Mouse (Mus musculus): Measurements from ENCODE around the gene Fam129b. TPM values are rescaled to one million over a fixed set of nuclear protein-coding genes. Genes with fewer than 3 reads are reported as not detected.

Fam129b gene
- 103 and 111 TPM in 2 replicates for polyA plus RNA-seq (2015; fragmentation: Nextera tagmentation; extraction: Ambion mirVana)

GRCm38 (mm10) chr2:32875675-32876489 lies at the start of gene Fam129b:
TSS of gene Fam129b (plus strand) at chr2:32876114.
- Histone ChIP-seq H3K27ac (replicated peaks) (peak within 1 kb of the TSS; percentile 87), H3K9ac (peak within 1 kb of the TSS; percentile 86), H3K4me3 (replicated peaks) (peak within 1 kb of the TSS; percentile 80), H3K27me3 (no peaks in the 10 kb centered on the region), H3K4me2 (replicated peaks) (peak within 1 kb of the TSS; percentile 74), H3K36me3 (no peaks in the 10 kb centered on the region), H3K9me3 (replicated peaks) (no peaks in the 10 kb centered on the region), H3K4me1 (peaks cover 61% of the 10 kb centered on the region)
- ATAC-seq (ENCODE audit: insufficient number of reproducible peaks, low FRiP score, low TSS enrichment, low read depth), result peak; percentile 91
- WGBS, result under 1% methylated on average over 59 of the region's 68 CpGs

- H3K9ac ChIP-seq, result no peak overlapping the region
- WGBS, result 70% methylated on average over 11 of the region's 11 CpGs
- H3K4me3 ChIP-seq (replicated peaks), result no peak overlapping the region
- no peak overlapping the region for H3K4me2 ChIP-seq (replicated peaks)
- ATAC-seq (ENCODE audit: insufficient number of reproducible peaks, low FRiP score, low TSS enrichment, low read depth), result no peak
- H3K9me3 ChIP-seq (replicated peaks), result no peaks in the 10 kb centered on the region
- no peaks in the 10 kb centered on the region for H3K36me3 ChIP-seq
- no peaks in the 10 kb centered on the region for H3K27me3 ChIP-seq
- H3K4me1 ChIP-seq, result 0 out of 2 replicates have a peak, but pooled peaks cover 4% of the 10 kb centered on the region
- H3K27ac ChIP-seq (replicated peaks), result no peak overlapping the region
Measured at GRCm38 (mm10) chr2:32828979-32829676, 46.8 kb upstream of the Fam129b start.

DNA sequence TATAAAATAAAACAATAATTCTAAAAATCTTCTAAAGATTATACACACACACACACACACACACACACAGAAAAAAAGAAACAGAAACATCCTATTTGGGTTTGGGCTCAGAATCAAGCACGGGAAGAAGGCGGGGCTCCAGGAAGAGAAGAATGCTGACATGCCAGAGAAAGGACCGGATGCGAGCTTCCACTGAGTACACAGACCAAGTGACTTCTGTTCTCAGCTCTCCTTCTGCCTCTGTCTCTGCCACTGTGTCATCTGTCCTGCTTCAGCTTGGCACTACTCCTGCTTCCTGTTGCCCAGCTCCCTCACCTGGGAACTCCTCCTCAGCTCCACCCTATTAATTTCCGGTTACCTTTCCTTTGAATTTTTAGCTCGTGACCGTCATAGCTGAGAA lies 41.4 kb upstream of the Fam129b start:
- 30% methylated on average over 7 of the region's 7 CpGs for WGBS
- H3K9me3 ChIP-seq (replicated peaks), result no peaks in the 10 kb centered on the region
- peaks cover 18% of the 10 kb centered on the region for H3K4me1 ChIP-seq
- no peak for ATAC-seq (ENCODE audit: insufficient number of reproducible peaks, low FRiP score, low TSS enrichment, low read depth)
- no peaks in the 10 kb centered on the region for H3K27me3 ChIP-seq
- H3K4me3 ChIP-seq (replicated peaks), result no peak overlapping the region
- peak overlapping the region; percentile 21; the same call in 1 of the 2 replicates for H3K4me2 ChIP-seq (replicated peaks)
- H3K9ac ChIP-seq, result no peak overlapping the region
- no peaks in the 10 kb centered on the region for H3K36me3 ChIP-seq
- peak overlapping the region; percentile 79 for H3K27ac ChIP-seq (replicated peaks)

- Histone ChIP-seq H3K27me3 (no peaks in the 10 kb centered on the region), H3K9me3 (replicated peaks) (no peaks in the 10 kb centered on the region), H3K27ac (replicated peaks) (peak overlapping the region; percentile 79; the same call in 1 of the 2 replicates), H3K36me3 (no peaks in the 10 kb centered on the region), H3K9ac (no peak overlapping the region), H3K4me1 (peaks cover 18% of the 10 kb centered on the region), H3K4me3 (replicated peaks) (no peak overlapping the region), H3K4me2 (replicated peaks) (no peak overlapping the region)
- ATAC-seq (ENCODE audit: insufficient number of reproducible peaks, low FRiP score, low TSS enrichment, low read depth), result no peak
Measured at GRCm38 (mm10) chr2:32835588-32835987, 40.3 kb upstream of the Fam129b start.

DNA sequence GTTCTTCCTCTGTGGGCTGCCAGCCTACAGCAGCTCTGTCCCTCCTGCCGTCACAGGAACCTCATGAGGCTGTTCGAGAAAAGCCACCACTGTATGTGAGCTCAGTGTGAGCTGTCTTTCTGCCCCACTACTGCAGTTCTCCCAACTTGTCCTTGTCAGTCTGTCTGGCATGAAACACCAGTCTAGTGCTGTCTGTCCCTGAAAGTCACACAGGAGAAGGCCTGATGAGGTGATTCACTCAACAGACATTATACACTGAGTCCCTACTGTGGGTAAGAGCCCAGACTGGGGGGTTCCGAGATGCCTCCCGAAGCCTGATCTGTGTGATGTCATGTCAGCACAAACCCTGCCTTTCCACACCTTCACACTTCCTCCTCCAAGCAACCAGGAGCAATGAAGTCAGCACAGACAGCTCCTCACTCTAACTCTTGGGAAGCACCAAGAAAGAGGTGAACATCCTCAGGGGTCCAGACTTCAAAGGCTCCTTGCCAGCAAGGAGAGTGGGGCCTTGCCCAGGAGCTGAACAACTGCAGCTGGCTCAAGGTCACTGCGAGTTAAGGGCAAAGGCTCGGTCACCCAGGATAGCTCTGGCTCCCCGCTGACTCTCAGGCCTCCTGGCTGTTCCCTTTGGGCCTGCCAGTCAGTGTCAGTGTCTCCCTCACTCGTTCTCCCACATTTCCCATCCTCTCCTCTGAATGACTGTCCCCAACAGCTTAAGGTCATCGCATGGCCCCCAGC lies 37.6 kb upstream of the Fam129b start:
- no peak overlapping the region for H3K4me3 ChIP-seq (replicated peaks)
- no peak overlapping the region for H3K9ac ChIP-seq
- H3K27me3 ChIP-seq, result no peaks in the 10 kb centered on the region
- H3K36me3 ChIP-seq, result no peaks in the 10 kb centered on the region
- H3K27ac ChIP-seq (replicated peaks), result no peak overlapping the region
- 0 out of 2 replicates have a peak, but pooled peaks have one; percentile 37 for ATAC-seq (ENCODE audit: insufficient number of reproducible peaks, low FRiP score, low TSS enrichment, low read depth)
- no peak overlapping the region for H3K4me2 ChIP-seq (replicated peaks)
- peaks cover 14% of the 10 kb centered on the region for H3K4me1 ChIP-seq
- WGBS, result 61% methylated on average over 9 of the region's 9 CpGs
- H3K9me3 ChIP-seq (replicated peaks), result no peaks in the 10 kb centered on the region

GRCm38 (mm10) chr2:32839261-32839660 lies 36.7 kb upstream of the Fam129b start:
- Histone ChIP-seq H3K27me3 (no peaks in the 10 kb centered on the region), H3K36me3 (no peaks in the 10 kb centered on the region), H3K4me1 (peaks cover 14% of the 10 kb centered on the region), H3K9me3 (replicated peaks) (no peaks in the 10 kb centered on the region), H3K9ac (no peak overlapping the region), H3K4me2 (replicated peaks) (no peak overlapping the region), H3K4me3 (replicated peaks) (no peak overlapping the region), H3K27ac (replicated peaks) (no peak overlapping the region)
- no peak for ATAC-seq (ENCODE audit: insufficient number of reproducible peaks, low FRiP score, low TSS enrichment, low read depth)
- WGBS, result 70% methylated on average over 2 of the region's 2 CpGs

- WGBS, result 58% methylated on average over 5 of the region's 5 CpGs
- H3K27ac ChIP-seq (replicated peaks), result no peak overlapping the region
Measured at GRCm38 (mm10) chr2:32841099-32841498, 34.8 kb upstream of the Fam129b start.

GRCm38 (mm10) chr2:32842558-32842957 lies 33.4 kb upstream of the Fam129b start:
- WGBS, result 42% methylated on average over 4 of the region's 4 CpGs
- no peaks in the 10 kb centered on the region for H3K27me3 ChIP-seq
- H3K27ac ChIP-seq (replicated peaks), result no peak overlapping the region
- H3K4me1 ChIP-seq, result peaks cover 14% of the 10 kb centered on the region; the same call in 1 of the 2 replicates
- H3K36me3 ChIP-seq, result no peaks in the 10 kb centered on the region
- no peaks in the 10 kb centered on the region for H3K9me3 ChIP-seq (replicated peaks)
- H3K4me2 ChIP-seq (replicated peaks), result no peak overlapping the region
- no peak for ATAC-seq (ENCODE audit: insufficient number of reproducible peaks, low FRiP score, low TSS enrichment, low read depth)
- H3K4me3 ChIP-seq (replicated peaks), result no peak overlapping the region
- H3K9ac ChIP-seq, result no peak overlapping the region

More at GRCm38 (mm10) chr2:32841099-32841498, 34.8 kb upstream of the Fam129b start:
- H3K9ac ChIP-seq, result no peak overlapping the region
- H3K36me3 ChIP-seq, result no peaks in the 10 kb centered on the region
- no peaks in the 10 kb centered on the region for H3K9me3 ChIP-seq (replicated peaks)
- ATAC-seq (ENCODE audit: insufficient number of reproducible peaks, low FRiP score, low TSS enrichment, low read depth), result no peak
- H3K27me3 ChIP-seq, result no peaks in the 10 kb centered on the region
- H3K4me2 ChIP-seq (replicated peaks), result no peak overlapping the region
- no peak overlapping the region for H3K4me3 ChIP-seq (replicated peaks)
- peaks cover 10% of the 10 kb centered on the region; the same call in 1 of the 2 replicates for H3K4me1 ChIP-seq

DNA sequence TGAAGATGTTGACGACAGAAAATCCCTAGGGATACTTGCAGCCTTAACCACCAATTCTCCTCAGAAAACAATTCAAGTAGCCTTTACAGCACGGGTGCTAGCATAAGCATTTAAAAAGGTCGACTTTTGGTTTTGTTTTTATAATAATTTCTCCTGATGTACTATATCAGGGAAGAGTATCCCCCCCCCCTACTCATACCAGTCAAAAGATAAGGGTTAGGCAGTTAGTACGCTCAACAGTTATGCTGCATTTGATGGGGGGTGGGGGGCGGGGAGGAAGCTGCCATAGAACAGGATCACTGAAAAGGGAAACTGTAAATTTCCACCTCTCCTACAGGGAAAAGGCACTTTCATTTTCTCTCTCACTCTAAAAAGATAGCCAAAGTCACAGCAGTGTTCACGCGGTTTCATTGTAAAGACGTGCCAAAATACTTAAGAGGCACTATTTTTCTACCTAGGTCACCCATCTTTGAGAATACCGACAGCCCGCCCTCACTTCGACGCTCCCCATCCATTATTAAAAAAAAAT lies 30.3 kb upstream of the Fam129b start:
- H3K4me2 ChIP-seq (replicated peaks), result peak overlapping the region; percentile 84

GRCm38 (mm10) chr2:32846101-32846804 lies 29.7 kb upstream of the Fam129b start:
- H3K9ac ChIP-seq, result peak overlapping the region; percentile 42
- H3K4me3 ChIP-seq (replicated peaks), result peak overlapping the region; percentile 78
- peak; percentile 36; the same call in 1 of the 2 replicates for ATAC-seq (ENCODE audit: insufficient number of reproducible peaks, low FRiP score, low TSS enrichment, low read depth)
- H3K36me3 ChIP-seq, result no peaks in the 10 kb centered on the region
- H3K4me1 ChIP-seq, result 0 out of 2 replicates have a peak, but pooled peaks cover 10% of the 10 kb centered on the region
- WGBS, result under 1% methylated on average over 32 of the region's 33 CpGs
- peak overlapping the region; percentile 84 for H3K4me2 ChIP-seq (replicated peaks)
- peaks cover 3% of the 10 kb centered on the region; the same call in 1 of the 2 replicates for H3K27me3 ChIP-seq
- peak overlapping the region; percentile 82 for H3K27ac ChIP-seq (replicated peaks)
- no peaks in the 10 kb centered on the region for H3K9me3 ChIP-seq (replicated peaks)

More for the DNA sequence above, 30.3 kb upstream of the Fam129b start:
- Histone ChIP-seq H3K27ac (replicated peaks) (no peak overlapping the region; the same call in 1 of the 2 replicates), H3K9me3 (replicated peaks) (no peaks in the 10 kb centered on the region), H3K27me3 (no peaks in the 10 kb centered on the region), H3K4me3 (replicated peaks) (peak overlapping the region; percentile 78), H3K4me1 (0 out of 2 replicates have a peak, but pooled peaks cover 10% of the 10 kb centered on the region), H3K9ac (peak overlapping the region; percentile 42), H3K36me3 (no peaks in the 10 kb centered on the region)
- WGBS, result 6% methylated on average over 12 of the region's 12 CpGs
- ATAC-seq (ENCODE audit: insufficient number of reproducible peaks, low FRiP score, low TSS enrichment, low read depth), result no peak

All from embryonic facial prominence, embryonic 15.5 days (tissue).